Mouse (Mus musculus): Measurements from ENCODE around the gene Jarid2.
A peak's percentile ranks its signal among the peaks of the same experiment; 100 is the strongest.

Gene Jarid2

DNA sequence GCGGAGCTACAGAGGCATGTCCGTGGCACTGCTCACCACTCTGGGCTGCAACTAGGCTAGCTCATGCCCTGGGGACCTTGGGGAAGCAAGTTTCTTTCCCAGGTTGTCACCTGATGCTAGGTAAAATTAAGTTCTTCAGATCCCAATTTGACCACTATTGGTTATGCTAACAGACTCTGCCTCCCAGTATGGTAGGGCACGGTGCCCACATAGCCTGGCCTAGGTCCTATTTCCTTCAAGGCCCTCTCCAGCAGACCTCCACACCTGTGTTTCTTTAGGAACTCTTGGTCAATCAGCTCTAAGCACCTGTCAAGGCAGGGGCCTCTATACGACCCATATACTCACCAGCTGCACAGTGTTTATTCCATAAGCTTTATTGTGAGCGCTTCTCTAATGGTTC is 192.4 kb downstream of the Jarid2 start:
- no peak for DNase-seq

DNA sequence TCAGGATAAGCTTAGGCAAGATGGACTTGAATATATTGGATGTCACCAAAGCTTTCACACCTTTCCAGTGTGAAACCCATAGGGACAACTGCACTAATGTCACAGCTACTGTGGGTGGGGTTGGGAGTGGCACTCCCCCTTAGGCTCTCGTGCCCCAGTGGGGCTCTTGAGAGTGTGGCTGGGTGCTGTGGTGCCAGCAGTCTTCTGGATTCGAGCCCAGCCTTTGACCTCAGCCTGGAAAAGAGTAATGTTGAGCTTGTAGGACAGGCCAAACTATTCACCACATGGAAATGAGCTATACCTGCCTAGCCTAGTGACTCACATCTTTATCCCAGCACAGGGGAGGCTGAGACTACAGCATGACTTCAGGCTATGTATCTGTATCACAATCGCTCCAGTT is 194.8 kb downstream of the Jarid2 start:
- no peak for DNase-seq

DNA sequence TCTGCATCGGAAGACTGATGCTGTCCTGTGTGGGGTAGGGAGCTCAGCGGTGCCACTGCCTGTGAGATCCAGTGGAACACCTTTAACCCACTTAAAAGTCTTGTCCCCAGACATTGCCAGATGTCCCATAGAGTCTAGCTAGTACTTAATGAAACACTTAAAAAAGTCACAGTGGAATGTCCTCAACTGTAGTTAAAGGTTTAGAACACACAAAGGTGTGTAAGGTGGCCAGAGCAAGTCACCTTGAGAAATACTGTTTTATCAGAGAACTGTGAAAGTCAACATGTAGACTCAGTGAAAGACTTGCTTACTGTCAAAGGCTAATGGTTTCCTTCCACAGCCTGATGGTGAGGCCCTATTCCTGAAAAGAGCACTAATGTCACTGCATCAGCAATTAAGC is 195.9 kb downstream of the Jarid2 start:
- DNase-seq: no peak

DNA sequence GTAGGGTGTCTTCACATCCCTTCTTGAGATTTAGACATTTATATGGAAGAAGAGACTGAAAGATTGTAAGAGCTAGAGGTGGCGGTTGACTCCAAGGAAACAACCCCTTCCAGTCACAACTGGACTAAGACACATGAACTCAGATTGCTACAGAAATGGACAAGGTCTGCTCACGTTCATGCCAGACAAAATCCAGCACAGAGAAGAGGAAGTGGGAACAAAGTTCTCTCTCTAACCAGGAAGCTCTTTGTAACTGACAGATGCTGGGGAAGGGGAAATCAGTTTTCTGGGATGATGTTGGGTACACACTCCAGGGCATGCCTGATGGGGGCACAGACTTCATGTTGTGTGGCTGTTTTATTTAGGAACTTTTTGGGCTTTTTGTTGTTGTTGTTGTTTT is 197.0 kb downstream of the Jarid2 start:
- no peak for DNase-seq

DNA sequence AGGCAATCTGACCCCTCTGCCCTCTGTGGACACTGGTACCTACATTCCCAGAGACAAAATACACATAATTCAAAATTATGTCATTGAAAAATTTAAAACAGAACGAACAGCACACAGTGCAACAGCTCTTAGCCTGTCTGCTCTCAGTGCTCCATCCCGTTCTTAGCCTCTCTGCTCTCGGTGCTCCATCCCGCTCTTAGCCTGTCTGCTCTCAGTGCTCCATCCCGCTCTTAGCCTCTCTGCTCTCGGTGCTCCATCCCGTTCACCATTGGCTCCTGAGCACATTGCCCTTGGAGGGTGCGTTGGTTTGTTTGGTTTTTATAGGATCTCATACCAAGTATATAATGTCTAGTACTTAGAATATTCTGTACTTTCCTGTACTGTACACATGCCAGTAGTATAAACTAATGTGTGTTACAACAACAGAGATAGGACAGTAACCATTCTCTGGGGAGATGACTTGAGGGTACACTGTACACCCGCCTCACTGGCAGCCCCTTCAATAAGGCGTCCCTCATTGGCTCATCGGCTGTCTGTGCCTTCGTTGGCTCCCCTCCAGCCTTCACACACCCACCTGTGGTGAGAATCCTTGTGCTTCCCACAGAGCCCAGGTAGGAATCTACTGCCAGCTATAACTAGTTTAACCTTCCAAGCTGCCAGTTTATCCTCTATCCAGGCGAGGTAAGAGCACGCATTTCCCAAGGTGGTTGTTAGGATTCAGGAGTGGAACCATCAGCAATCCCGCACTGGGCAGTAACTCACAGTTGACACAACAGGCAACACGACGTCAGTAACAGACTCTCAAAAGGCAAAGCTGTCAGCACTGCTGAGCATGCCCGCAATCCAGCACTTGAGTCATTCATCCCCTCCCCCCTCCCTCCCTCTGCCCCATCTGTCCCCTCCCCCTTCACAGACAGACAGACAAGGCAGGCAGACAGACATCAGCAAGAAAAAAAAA is 203.3 kb downstream of the Jarid2 start:
- no peak for DNase-seq

DNA sequence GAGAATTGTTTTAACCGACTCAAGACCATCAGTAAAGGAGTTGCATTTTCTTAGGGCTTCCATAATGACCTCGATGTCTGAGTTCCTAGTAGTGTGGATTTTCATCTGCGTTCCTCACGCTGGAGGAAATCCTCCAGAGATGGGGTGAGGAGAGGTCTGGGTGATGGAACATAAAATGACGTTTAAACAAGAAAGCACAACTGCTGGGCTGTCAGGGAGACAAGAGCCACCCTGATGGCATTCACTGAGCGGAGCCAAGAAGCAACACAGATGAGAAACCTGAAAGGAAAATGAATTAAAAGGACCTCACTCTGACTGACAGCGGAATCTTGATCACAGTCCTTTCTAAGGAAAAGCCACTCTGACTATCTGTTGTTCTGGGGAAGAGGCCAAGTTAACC is 204.3 kb downstream of the Jarid2 start:
- no peak for DNase-seq

DNA sequence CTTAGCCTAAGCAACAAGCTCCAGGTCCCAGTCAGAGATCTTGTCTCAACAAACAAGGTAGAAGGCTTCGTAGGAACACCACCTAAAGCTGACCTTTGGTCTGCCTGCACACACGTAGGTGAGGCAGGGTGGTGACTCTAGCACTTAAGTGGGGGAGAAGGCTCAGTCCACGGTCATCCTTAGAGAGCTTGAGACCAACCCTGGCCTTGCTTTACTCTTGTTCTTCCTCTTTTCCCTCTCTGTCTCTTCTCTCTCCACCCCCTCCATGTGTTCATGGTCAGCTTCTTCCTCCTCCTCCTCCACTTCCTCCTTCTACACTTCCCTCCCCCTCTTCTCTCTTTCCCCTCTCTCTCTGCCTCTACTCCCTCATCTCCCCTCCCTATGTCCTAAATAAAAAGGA is 208.4 kb downstream of the Jarid2 start:
- DNase-seq: no peak

DNA sequence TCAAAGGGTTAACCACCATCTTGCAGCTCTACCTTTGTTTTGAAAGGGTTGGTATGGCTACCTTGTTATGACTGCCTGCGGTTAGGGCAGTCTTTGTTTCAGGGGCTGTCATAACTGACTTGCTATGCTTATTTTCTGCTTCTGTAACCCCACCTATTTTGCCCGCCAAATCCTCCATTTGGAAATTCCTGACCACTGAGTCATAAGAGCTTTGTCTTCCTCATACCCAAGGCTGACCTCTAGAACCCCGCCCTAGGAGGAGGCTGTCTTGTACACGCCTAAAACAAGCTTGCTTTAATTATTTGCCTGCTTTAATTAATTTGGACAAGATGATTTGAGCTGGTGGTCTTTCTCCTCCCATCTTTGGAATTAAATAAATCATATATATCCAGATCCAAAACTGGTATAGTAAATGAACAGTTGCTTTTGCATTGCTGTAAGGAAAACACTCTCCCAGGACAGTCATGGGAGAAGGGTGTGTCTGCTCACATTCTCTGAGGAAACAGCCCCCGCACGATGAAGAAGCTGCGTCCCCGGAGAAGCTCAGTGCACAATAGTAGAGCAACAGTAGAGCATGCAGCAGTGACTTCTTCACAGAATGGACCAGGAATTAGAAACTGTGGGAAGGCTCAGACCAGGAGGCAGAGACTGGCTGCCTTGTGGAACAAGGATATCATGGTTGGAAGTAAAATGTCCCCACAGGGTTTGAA is 210.2 kb downstream of the Jarid2 start:
- DNase-seq: no peak

DNA sequence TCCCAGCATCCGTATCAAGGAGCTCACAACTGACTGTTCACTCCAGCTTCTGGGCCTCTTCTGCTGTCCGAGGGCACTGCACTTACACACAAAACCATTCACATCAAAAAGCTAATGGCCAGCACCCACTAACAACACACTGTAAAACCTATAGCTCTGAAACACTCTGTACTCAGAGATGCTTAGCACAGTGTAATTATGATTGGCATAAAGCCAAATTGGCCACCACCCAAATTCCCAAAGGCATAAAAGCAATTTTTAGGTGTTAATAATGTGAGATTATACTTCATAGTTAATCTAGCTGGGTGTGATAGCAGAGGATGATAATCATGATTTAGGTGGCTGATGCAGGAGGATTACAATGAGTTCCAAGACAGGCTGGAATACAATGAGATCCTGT is 214.3 kb downstream of the Jarid2 start:
- DNase-seq: no peak

DNA sequence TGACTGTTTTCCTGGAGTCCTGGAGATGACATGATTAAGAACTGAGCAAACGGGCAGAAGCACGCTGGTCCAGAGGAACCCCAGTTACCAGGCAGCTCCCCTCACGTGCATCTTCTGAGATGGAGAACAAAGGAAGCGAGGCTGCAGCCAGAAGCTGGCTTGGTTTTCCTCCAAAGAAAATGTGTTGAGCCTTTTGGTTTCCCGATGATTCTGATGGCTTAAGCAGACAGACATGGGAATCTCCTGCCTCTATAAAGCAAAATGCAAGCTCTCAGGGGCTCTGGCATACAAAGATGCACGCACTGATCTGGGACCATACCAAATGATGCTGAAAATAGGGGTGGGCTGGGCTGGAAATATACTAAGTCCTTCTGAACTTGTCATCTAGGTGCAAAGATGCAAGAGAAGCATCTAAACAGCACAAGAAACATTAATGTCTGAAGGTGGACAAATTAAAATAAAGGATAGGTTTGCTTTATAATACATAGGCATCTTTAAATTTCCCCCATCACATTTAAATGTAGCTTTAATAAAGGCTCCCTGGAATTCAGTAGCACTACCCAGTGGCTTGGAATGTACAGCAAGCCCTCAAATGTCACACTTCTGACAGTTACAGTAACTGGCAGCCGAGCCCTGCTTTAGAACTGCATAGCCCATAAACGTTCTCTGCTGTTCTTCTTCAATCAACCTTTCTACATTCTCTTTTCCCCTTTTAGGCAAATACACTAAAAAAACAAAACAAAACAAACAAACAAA is 217.8 kb downstream of the Jarid2 start:
- DNase-seq: peak; percentile 28

DNA sequence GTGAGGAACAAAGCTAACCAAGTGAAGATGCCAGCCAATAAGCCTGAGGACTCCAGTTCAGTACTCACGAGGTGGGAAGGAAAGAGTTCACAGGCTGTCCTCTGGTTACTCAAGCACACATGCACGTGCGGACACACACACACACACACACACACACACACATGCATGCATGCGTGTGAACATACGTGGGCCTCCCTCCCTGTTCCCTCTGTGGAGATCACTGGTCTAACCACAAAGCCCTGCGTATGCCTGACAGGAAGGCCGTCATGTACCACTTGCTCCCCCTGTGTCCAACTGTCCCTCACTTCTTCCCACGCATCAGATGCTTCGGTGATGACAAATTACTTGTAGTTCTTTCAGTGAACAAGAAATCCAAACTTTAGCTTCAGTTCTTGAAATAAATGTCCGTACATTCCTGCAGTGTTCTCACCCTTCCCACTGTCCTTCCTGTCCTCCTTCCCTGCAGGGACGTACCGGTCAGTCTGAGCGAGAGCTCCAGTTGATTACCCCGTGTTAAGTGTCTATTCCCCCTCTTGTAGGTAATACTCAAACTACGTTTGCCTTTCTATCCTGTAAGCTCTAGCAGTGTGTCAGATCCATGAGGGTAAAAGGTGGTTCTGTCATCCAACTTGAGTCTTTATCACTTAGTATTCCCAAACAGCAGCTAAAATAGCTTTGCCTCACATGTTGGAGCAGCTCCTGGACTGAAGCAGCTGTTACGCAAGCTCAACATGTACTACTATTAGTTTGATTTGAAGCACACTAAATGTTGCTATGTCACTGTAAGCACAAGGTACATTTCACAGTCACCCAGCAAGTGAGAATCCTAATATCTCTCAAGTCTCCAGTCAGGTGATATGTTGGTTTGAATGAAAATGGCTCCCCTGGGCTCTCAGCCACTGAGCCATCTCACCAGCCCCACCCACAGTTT is 219.3 kb downstream of the Jarid2 start:
- DNase-seq: no peak

DNA sequence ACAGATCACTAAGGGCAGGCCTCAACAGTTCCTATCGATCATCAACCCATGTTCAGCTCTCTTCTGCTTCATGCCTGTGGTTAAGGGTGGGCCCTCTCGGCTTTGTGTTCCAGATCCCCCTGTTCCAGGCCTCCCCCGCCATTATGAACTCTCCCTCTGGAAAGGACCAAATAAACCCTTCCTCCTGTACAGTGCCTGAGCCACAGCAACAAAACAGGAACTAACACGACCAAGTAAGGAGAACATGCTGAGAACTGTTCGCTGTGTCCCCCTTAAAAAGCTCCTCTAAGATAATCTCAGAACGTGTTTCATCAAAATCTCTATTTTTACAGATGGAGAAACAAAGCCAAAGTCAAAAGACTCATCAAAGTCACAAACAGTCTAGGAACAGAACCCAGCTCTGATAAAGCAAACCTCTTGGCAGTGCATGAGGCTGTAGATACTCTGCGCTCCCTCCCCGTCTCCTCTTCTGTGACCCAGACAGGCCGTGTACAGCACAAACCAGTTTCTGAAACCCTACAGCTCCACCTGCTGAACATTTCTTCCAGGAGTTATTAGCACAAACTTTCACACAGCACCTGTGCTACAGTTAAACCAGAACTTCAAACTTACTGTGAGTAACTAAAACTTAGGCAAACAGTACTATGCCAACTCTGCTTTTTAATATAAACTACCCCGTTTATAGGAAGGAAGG is 223.3 kb downstream of the Jarid2 start:
- DNase-seq: no peak

DNA sequence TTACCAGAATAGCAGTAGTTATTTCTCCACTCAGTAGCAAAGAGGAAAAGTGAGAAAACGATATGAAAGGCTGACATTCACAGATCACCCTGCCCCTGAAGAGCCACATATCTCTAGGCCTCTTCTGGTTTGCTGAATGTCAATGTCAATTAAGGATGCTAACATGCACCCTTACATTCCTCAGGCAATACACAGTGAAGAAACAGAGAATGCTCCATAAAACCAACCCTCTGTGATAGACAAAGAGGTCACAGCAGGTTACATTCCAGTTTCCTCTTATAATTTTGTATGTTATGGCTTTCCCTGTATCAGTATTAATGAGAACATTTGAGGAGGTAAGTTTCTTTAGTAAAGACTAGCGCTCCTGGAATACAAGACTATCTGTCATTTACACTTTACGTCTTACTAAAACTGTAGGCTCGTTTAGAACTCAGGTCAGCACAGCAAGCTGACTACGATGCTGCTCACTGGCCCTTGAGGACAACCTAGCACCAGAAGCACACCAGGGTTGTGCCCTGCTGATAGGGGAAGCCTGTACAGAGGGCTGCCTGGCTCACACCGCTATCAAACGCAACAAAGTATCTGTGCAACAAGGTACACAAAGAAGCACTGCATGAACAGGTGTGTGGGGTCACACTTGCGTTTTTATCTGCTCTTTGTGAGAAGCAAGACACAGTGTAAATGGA is 224.4 kb downstream of the Jarid2 start:
- no peak for DNase-seq

DNA sequence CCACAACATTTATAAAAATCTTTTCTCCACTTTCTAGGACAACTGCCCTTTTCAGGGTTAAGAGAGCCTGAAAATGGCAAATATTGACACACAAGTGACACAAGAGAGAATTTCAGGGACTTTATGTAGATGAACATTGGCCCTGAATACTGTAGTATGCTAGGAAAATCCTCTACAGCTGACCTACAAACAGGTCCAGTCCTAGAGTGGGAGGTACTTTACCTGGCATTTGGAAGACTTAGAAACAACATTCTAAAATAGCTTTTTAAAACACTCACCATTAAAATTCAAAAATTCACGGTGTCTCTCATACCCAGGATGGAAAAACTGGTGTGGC is 224.9 kb downstream of the Jarid2 start:
- DNase-seq: no peak

DNA sequence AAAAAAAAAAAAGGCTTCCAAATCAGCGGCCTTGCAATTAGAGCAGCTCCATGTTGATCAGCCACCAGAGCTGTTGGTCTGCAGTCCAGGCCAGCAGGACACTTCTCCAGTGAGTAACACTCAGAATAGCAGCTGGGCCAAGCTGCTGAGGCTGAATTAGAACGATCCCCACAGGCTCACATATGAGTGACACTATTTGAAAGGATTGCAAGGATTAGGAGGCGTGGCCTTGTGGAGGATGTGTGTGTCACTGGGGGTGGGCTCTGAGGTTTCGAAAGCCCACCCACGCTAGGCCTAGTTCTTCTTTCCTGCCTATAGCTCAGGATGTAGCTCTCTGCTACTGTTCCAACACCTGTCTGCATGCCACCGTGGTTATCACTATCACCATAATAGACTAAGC is 226.5 kb downstream of the Jarid2 start:
- DNase-seq: no peak

DNA sequence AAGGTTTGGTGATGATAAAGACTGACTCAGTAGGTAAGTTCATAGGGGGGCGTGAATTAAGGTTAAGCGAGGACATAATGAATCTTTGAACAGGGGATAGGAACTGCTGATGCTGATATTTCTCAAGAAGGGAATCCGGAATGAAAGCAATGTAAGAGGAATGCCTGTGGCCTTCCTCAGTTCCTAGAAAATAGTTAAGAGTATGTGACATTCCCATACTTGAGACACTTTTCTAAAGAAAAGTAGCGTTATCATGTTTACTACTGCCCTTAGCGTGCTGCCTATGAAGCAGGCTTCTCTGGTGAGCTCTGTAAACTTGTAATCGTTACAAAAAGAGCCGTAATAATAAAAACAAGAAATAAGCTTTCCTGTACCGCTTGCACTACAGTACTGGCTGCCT is 227.8 kb downstream of the Jarid2 start:
- no peak for DNase-seq

DNA sequence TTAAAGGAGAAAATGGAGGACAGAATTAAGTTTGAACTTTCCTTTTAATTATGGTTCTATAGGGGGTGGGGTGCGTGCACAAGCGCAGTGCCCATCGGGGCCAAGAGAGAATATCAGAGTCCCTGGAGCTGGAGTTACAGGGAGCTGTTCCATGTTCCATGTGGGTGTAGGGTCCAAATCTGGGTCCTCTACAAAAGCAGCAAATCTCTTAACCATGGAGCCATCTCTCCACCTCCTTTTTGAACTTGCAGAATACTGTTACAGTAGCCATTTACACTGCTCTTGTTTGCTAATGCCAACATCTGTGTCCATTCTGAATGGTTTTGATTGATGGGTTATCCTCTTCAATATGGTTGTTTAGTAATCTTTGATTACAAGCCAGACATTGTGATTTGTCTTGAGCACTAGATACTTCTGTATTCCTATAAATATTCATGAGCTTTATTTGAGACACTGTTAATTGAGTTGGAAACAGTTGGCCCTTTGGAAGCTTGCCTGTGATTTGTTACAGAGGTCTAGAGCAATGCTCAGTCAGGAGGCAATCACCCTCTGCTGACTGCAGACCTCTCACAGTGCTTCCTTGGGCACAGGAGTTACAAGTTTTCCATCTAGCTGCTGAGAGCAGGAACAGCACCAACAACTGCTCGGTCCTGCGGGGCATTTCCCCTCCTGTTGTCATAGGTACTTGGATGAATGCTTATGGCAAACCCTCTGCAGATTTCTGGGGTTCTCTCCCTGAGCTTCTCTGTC is 231.4 kb downstream of the Jarid2 start:
- DNase-seq: no peak

All from cerebellum, adult 11-12 months (tissue).